Mouse (Mus musculus) stomach, embryonic 16.5 days (tissue): ENCODE measurements at regions not wholly inside any gene's neighbourhood (a gene's known extent, or its start where the extent isn't known, plus 50 kb on each side); places are given as distances from the start of the nearest gene placed in this dataset.

Source experiments
- ATAC-seq: fragments of 200-750 bp; cut with Nextera tagmentation; 2 replicates; pipeline ENCODE4 v1.8.0; 2017; ENCODE audit warnings: moderate number of reproducible peaks, moderate TSS enrichment; ENCODE audit not compliant: insufficient read depth, low FRiP score
- H3K27ac ChIP-seq: fragments of 300-500 bp; sonication (generic); 2 replicates; pipeline ENCODE4 v1.5.1; 2014; ENCODE audit warnings: low read length
- H3K27me3 ChIP-seq: fragments of 300-500 bp; sonication (generic); 2 replicates; pipeline ENCODE4 v1.6.1; 2014; ENCODE audit warnings: low read length, control low read depth, mixed read lengths; ENCODE audit not compliant: control insufficient read depth, insufficient read depth
- H3K36me3 ChIP-seq: fragments of 300-500 bp; sonication (generic); 2 replicates; pipeline ENCODE4 v1.6.1; 2014; ENCODE audit warnings: low read length; ENCODE audit not compliant: control insufficient read depth, insufficient read depth
- H3K4me1 ChIP-seq: fragments of 300-500 bp; sonication (generic); 2 replicates; pipeline ENCODE4 v1.6.1; 2014; ENCODE audit warnings: low read length, control low read depth, mixed read lengths; ENCODE audit not compliant: control insufficient read depth, insufficient read depth
- H3K4me2 ChIP-seq: fragments of 300-500 bp; sonication (generic); 2 replicates; pipeline ENCODE4 v1.6.1; 2014; ENCODE audit warnings: low read depth, low read length, mixed read lengths
- H3K4me3 ChIP-seq: fragments of 300-500 bp; sonication (generic); replicated peaks from 2 replicates; pipeline ENCODE4 v1.5.1; 2014; ENCODE audit warnings: mild to moderate bottlenecking, low read length
- H3K9ac ChIP-seq: fragments of 300-500 bp; sonication (generic); 2 replicates; pipeline ENCODE4 v1.6.1; 2014; ENCODE audit warnings: low read length
- H3K9me3 ChIP-seq: fragments of 300-500 bp; sonication (generic); replicated peaks from 2 replicates; pipeline ENCODE4 v1.6.1; 2016; ENCODE audit warnings: low read length, control low read depth; ENCODE audit not compliant: control insufficient read depth
- WGBS: fragments of 180-500 bp; shearing (Covaris S2); extraction: QIAGEN DNeasy Blood & Tissue Kit; methylation state at CpG from one replicate; pipeline ENCODE4 v1.1.7; 2014; 5-methylcytosine and 5-hydroxymethylcytosine counted together

DNA sequence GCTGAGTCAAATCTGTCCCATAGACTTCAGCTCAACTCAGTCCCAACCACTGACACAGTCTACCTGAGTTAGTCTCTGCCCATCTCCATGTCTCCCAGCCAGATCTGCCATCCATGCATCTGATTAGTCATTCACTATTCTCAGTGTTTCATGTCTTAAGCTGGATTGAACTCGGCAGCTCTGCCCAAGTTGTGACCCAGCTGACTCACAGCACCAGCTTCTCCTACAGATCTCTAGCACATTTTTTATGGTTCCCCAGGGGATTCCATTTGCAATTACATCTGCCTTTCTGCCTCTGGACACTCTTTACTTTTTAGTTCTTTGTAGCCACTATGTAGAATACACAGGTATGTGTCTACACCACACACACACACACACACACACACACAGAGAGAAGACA, 385.7 kb downstream of the Pdgfc start:
- no peak for ATAC-seq
- Histone ChIP-seq H3K36me3 (no peaks in the 10 kb centered on the region), H3K9me3 (no peaks in the 10 kb centered on the region), H3K4me2 (no peak overlapping the region), H3K27me3 (no peaks in the 10 kb centered on the region), H3K27ac (no peak overlapping the region), H3K4me1 (no peaks in the 10 kb centered on the region), H3K9ac (no peak overlapping the region), H3K4me3 (no peak overlapping the region)
- WGBS = 65% methylated on average over 1 of the region's 1 CpGs

DNA sequence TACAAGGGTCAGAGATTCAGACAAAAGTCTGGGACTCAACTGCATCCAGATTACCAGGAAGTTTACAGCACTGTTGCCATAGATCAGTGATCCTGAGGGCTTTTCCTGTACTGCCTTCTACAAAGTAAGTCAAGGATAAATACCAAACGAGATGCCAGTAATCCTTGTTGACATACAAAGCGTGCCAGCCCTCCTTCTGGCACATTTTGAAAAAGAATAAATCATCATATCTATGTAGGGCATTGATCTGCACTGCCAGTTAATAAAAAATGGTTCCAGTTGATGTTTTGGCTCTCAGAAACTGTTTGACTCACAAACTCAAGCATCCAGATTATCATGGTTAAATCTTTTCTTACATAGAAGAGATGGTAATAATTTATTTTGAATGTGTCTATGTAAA, 390.5 kb downstream of the Pdgfc start:
- Histone ChIP-seq H3K4me2 (no peak overlapping the region), H3K9ac (no peak overlapping the region), H3K36me3 (no peaks in the 10 kb centered on the region), H3K9me3 (no peaks in the 10 kb centered on the region), H3K27ac (no peak overlapping the region), H3K4me1 (no peaks in the 10 kb centered on the region), H3K27me3 (no peaks in the 10 kb centered on the region), H3K4me3 (no peak overlapping the region)
- 30% methylated on average over 2 of the region's 2 CpGs for WGBS
- ATAC-seq = no peak
